Mouse (Mus musculus) G1E (cell line): ENCODE measurements at regions not wholly inside any gene's neighbourhood (a gene's known extent, or its start where the extent isn't known, plus 50 kb on each side); places are given as distances from the start of the nearest gene placed in this dataset.

Source experiments
- CTCF ChIP-seq: IDR thresholded peaks from 2 replicates; pipeline ENCODE4 v1.5.1; 2012; ENCODE audit warnings: low read depth, low read length, inconsistent platforms, mixed read lengths
- GATA1 ChIP-seq: IDR thresholded peaks from 2 replicates; pipeline ENCODE4 v1.6.1; 2012; ENCODE audit warnings: borderline replicate concordance, low read length, inconsistent platforms, mixed read lengths
- POLR2AphosphoS5 ChIP-seq: IDR thresholded peaks from 2 replicates; pipeline ENCODE4 v1.6.1; 2012; ENCODE audit warnings: low read depth, low read length, inconsistent platforms; ENCODE audit not compliant: insufficient replicate concordance

DNA sequence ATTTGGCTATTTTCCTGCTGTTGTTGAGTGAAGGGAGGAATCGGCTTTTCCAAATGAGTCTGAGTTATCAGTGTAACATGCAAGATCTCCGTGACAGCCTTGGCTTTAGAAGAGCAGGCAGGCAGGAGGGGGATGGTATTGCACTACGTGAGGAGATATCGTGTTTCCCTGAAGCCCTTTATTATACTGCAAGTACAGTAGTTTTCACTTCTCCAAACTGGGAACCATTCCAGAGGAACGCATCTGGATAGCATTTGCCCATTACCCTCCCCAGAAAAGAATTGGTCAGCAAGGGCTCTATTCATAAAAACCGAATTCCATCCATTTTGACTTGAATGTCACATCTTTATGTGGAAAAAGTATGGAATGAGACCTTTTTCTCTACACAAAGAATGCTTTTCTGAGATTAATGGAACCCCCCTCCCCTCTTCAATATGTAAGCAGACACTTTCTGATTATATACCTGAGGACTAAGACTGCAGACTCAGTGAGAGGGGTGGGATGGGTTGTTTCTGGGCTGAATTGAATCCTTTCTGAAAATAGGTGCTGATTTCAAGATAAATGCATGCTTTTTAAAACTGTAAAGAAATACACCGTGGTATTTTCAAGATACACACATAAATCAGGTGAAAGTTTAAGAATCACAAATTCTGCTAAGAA lies 571.8 kb downstream of the Car8 start:
- TF ChIP-seq CTCF (no peak), POLR2AphosphoS5 (no peak), GATA1 (no peak)
